Mouse (Mus musculus) neural tube, embryonic 13.5 days (tissue): ENCODE measurements at regions not wholly inside any gene's neighbourhood (a gene's known extent, or its start where the extent isn't known, plus 50 kb on each side); places are given as distances from the start of the nearest gene placed in this dataset.
"Not testable (repeated sequence)": the region's sequence is repeated elsewhere in the genome, so short reads cannot be mapped to it uniquely, and the experiment has no call there.

Source experiments
- ATAC-seq: fragments of 200-750 bp; cut with Nextera tagmentation; 2 replicates; pipeline ENCODE4 v1.8.0; 2017; ENCODE audit warnings: low read depth, mild to moderate bottlenecking, moderate TSS enrichment, moderate library complexity
- H3K27ac ChIP-seq: fragments of 300-500 bp; sonication (generic); replicated peaks from 2 replicates; pipeline ENCODE4 v1.5.1; 2015; ENCODE audit warnings: moderate library complexity, mild to moderate bottlenecking, inconsistent platforms
- H3K27me3 ChIP-seq: fragments of 300-500 bp; sonication (generic); 2 replicates; pipeline ENCODE4 v1.6.1; 2015; ENCODE audit warnings: mild to moderate bottlenecking, inconsistent platforms
- H3K36me3 ChIP-seq: fragments of 300-500 bp; sonication (generic); 2 replicates; pipeline ENCODE4 v1.6.1; 2015; ENCODE audit warnings: mild to moderate bottlenecking, inconsistent platforms
- H3K4me1 ChIP-seq: fragments of 300-500 bp; sonication (generic); replicated peaks from 2 replicates; pipeline ENCODE4 v1.6.1; 2015; ENCODE audit warnings: inconsistent platforms
- H3K4me2 ChIP-seq: fragments of 300-500 bp; sonication (generic); 2 replicates; pipeline ENCODE4 v1.6.1; 2015; ENCODE audit warnings: inconsistent platforms, mild to moderate bottlenecking, moderate library complexity
- H3K4me3 ChIP-seq: fragments of 300-500 bp; sonication (generic); 2 replicates; pipeline ENCODE4 v1.5.1; 2015; ENCODE audit warnings: mild to moderate bottlenecking, inconsistent platforms
- H3K9ac ChIP-seq: fragments of 300-500 bp; sonication (generic); 2 replicates; pipeline ENCODE4 v1.6.1; 2015; ENCODE audit warnings: moderate library complexity, mild to moderate bottlenecking, inconsistent platforms
- H3K9me3 ChIP-seq: fragments of 300-500 bp; sonication (generic); 2 replicates; pipeline ENCODE4 v1.6.1; 2016; ENCODE audit warnings: inconsistent platforms
- WGBS: fragments of 180-500 bp; shearing (Covaris S2); methylation state at CpG from one replicate; pipeline ENCODE4 v1.1.7; 2015; 5-methylcytosine and 5-hydroxymethylcytosine counted together

- Histone ChIP-seq H3K4me2 (no peak overlapping the region), H3K9ac (no peak overlapping the region), H3K36me3 (no peaks in the 10 kb centered on the region), H3K9me3 (no peaks in the 10 kb centered on the region), H3K4me3 (no peak overlapping the region), H3K27me3 (no peaks in the 10 kb centered on the region), H3K4me1 (peaks cover 27% of the 10 kb centered on the region), H3K27ac (no peak overlapping the region)
- ATAC-seq, result no peak
- 72% methylated on average over 7 of the region's 7 CpGs for WGBS
Observed at GRCm38 (mm10) chr17:83978858-83979470, 131.2 kb upstream of the Haao start.

GRCm38 (mm10) chr17:83977725-83978124, 130.0 kb upstream of the Haao start:
- WGBS, result 86% methylated on average over 11 of the region's 11 CpGs

GRCm38 (mm10) chr17:83975813-83976212, 128.1 kb upstream of the Haao start:
- 95% methylated on average over 7 of the region's 7 CpGs for WGBS
- no peaks in the 10 kb centered on the region for H3K27me3 ChIP-seq
- H3K9ac ChIP-seq, result no peak overlapping the region
- H3K4me2 ChIP-seq, result no peak overlapping the region
- H3K4me1 ChIP-seq, result peaks cover 16% of the 10 kb centered on the region
- H3K9me3 ChIP-seq, result no peaks in the 10 kb centered on the region
- H3K27ac ChIP-seq, result no peak overlapping the region
- ATAC-seq, result no peak
- H3K4me3 ChIP-seq, result no peak overlapping the region
- no peaks in the 10 kb centered on the region for H3K36me3 ChIP-seq

More at GRCm38 (mm10) chr17:83977725-83978124, 130.0 kb upstream of the Haao start:
- no peaks in the 10 kb centered on the region for H3K9me3 ChIP-seq
- no peaks in the 10 kb centered on the region for H3K27me3 ChIP-seq
- no peaks in the 10 kb centered on the region for H3K36me3 ChIP-seq
- no peak overlapping the region for H3K9ac ChIP-seq
- no peak overlapping the region for H3K27ac ChIP-seq
- peaks cover 15% of the 10 kb centered on the region for H3K4me1 ChIP-seq
- no peak overlapping the region for H3K4me3 ChIP-seq
- no peak overlapping the region for H3K4me2 ChIP-seq
- ATAC-seq, result no peak

GRCm38 (mm10) chr17:83973461-83974350, 125.9 kb upstream of the Haao start:
- 47% methylated on average over 18 of the region's 18 CpGs for WGBS
- H3K36me3 ChIP-seq, result no peaks in the 10 kb centered on the region
- no peak overlapping the region for H3K27ac ChIP-seq
- H3K4me2 ChIP-seq, result no peak overlapping the region
- no peak overlapping the region for H3K4me3 ChIP-seq
- no peak overlapping the region for H3K9ac ChIP-seq
- no peak for ATAC-seq
- H3K27me3 ChIP-seq, result no peaks in the 10 kb centered on the region
- H3K4me1 ChIP-seq, result peaks cover 22% of the 10 kb centered on the region
- no peaks in the 10 kb centered on the region for H3K9me3 ChIP-seq

DNA sequence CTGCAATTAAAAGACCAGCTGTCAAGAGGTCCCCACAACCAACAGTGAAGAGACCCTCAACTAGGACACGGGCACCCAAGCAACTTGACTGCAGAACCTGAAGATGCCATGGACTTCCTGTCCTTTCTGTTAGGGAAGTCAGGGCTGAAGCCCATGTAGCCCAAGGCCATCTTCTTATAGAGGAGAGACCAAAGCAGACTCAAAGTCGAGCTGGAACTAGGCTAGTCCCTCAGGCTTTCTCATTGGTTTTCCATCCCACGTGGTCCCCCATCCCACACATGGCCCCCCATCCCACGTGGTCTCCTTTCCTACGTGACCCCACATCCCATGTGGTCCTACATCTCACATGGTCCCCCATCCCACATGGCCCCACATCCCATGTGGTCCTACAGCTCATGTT, 125.1 kb upstream of the Haao start:
- Histone ChIP-seq H3K9me3 (no peaks in the 10 kb centered on the region), H3K9ac (no peak overlapping the region), H3K27me3 (no peaks in the 10 kb centered on the region), H3K4me3 (no peak overlapping the region), H3K36me3 (no peaks in the 10 kb centered on the region), H3K4me1 (peaks cover 21% of the 10 kb centered on the region), H3K27ac (no peak overlapping the region), H3K4me2 (no peak overlapping the region)
- WGBS, result 89% methylated on average over 5 of the region's 5 CpGs
- ATAC-seq, result no peak

DNA sequence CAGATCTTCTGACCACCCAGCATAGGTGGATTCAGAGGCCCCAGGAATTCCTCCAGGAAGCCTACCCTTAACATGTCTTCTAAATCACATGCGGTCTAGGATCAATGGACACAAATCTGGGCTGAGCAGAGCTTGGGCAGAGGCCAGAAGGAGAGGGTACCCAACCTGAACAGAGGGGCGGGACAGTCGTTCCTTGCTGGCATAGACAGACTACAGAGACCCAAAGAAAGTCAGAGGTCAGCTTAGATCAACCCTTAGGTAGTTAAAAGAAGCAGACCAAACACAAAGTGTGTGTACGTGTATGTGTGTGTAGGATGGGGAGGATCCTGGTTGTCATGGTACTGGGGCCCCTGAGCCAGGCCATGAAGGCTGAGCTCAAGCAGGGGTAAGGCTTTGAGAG, 124.7 kb upstream of the Haao start:
- no peaks in the 10 kb centered on the region for H3K27me3 ChIP-seq
- WGBS, result 81% methylated on average over 4 of the region's 4 CpGs
- no peak overlapping the region for H3K27ac ChIP-seq
- no peak for ATAC-seq
- H3K9ac ChIP-seq, result no peak overlapping the region
- H3K36me3 ChIP-seq, result no peaks in the 10 kb centered on the region
- peaks cover 21% of the 10 kb centered on the region for H3K4me1 ChIP-seq
- H3K4me3 ChIP-seq, result no peak overlapping the region
- H3K9me3 ChIP-seq, result no peaks in the 10 kb centered on the region
- H3K4me2 ChIP-seq, result no peak overlapping the region

DNA sequence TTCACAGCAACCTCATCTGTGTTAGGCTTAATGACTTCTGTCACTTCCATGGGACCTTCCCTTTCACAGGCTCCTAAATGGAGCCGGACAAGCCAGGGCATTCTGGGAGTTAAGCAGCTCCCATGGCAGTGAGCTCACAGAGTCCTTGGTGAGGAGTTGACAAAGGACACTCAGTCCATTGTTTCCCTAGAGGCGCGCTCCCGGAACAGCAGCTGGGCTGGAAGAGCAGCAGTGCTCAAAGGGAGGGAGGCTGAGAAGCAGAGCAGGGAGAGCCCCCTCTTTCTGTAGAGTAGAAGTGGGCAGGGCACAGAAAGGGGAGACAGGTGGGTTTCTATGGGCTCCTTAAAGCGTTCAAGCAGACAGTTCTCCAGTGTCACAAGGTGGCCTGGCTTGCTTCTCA, 124.3 kb upstream of the Haao start:
- Histone ChIP-seq H3K9me3 (no peaks in the 10 kb centered on the region), H3K27me3 (no peaks in the 10 kb centered on the region), H3K27ac (no peak overlapping the region), H3K4me3 (no peak overlapping the region), H3K36me3 (no peaks in the 10 kb centered on the region), H3K4me1 (peaks cover 21% of the 10 kb centered on the region), H3K9ac (no peak overlapping the region), H3K4me2 (no peak overlapping the region)
- ATAC-seq, result peak; percentile 70
- WGBS, result 21% methylated on average over 5 of the region's 5 CpGs

DNA sequence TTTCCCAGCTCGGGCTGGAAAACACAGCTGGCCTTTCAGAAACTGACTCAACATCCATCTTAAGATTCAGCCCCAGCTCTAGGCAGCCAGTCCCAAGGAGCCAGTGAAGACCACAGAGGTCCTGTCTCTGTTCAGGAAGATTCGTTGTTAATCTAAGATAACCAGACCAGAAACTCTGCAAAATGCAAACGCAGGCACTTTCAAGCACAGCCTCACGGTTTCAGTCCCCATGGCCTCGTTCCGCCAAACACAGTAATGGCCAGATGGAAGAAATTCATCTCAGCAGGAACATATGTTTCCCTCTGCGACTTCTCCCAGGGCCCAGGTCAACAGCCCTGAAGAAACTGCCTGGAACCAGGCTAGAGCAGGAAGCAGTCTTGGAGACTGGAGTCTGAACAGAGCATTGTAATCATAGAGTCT, 121.7 kb upstream of the Haao start:
- no peak overlapping the region for H3K4me3 ChIP-seq
- H3K27me3 ChIP-seq, result no peaks in the 10 kb centered on the region
- no peaks in the 10 kb centered on the region for H3K36me3 ChIP-seq
- no peak overlapping the region for H3K9ac ChIP-seq
- 0 out of 2 replicates have a peak, but pooled peaks cover 7% of the 10 kb centered on the region for H3K9me3 ChIP-seq
- peaks cover 27% of the 10 kb centered on the region for H3K4me1 ChIP-seq
- H3K4me2 ChIP-seq, result no peak overlapping the region
- ATAC-seq, result peak; percentile 49; the same call in 1 of the 2 replicates
- 47% methylated on average over 7 of the region's 7 CpGs for WGBS
- H3K27ac ChIP-seq, result peak overlapping the region; percentile 59

GRCm38 (mm10) chr17:83968124-83968523, 120.4 kb upstream of the Haao start:
- not testable (repeated sequence) for H3K9ac ChIP-seq, H3K36me3 ChIP-seq, H3K27me3 ChIP-seq, H3K27ac ChIP-seq, H3K4me2 ChIP-seq, H3K4me3 ChIP-seq, ATAC-seq, H3K9me3 ChIP-seq
- 84% methylated on average over 3 of the region's 3 CpGs for WGBS
- H3K4me1 ChIP-seq, result peaks cover 38% of the 10 kb centered on the region

DNA sequence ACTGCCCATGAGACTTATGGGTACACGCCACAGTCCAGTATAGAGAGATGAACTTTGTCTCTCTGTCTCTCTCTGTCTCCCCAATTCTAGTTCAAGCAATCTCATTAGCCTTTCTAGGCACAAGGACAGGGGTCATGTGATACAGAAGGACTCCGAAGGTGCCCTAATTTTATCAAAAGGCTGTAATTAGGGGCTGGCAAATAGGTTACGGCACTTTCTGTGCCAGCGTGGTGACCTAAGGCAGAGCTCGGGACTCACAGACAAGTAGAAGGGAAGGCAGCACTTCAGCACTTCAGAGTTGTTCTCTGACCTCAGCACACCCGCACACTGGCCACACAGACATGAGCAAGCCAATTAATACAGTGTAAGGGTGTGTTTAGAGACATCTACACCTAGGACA, 119.2 kb upstream of the Haao start:
- peaks cover 32% of the 10 kb centered on the region for H3K4me1 ChIP-seq
- H3K4me3 ChIP-seq, result no peak overlapping the region
- H3K27ac ChIP-seq, result no peak overlapping the region
- H3K9ac ChIP-seq, result no peak overlapping the region
- H3K27me3 ChIP-seq, result no peaks in the 10 kb centered on the region
- no peak for ATAC-seq
- H3K4me2 ChIP-seq, result no peak overlapping the region
- H3K36me3 ChIP-seq, result no peaks in the 10 kb centered on the region
- WGBS, result 84% methylated on average over 6 of the region's 6 CpGs
- H3K9me3 ChIP-seq, result 0 out of 2 replicates have a peak, but pooled peaks cover 7% of the 10 kb centered on the region

- WGBS, result 37% methylated on average over 13 of the region's 13 CpGs
- H3K27me3 ChIP-seq, result no peaks in the 10 kb centered on the region
- H3K4me1 ChIP-seq, result peaks cover 44% of the 10 kb centered on the region
- H3K27ac ChIP-seq, result no peak overlapping the region
- H3K4me2 ChIP-seq, result no peak overlapping the region
- H3K9ac ChIP-seq, result no peak overlapping the region
- ATAC-seq, result no peak
- 0 out of 2 replicates have a peak, but pooled peaks cover 7% of the 10 kb centered on the region for H3K9me3 ChIP-seq
- H3K4me3 ChIP-seq, result no peak overlapping the region
- no peaks in the 10 kb centered on the region for H3K36me3 ChIP-seq
Observed at GRCm38 (mm10) chr17:83964454-83965211, 116.9 kb upstream of the Haao start.

GRCm38 (mm10) chr17:83963561-83963960, 115.8 kb upstream of the Haao start:
- Histone ChIP-seq H3K4me3 (no peak overlapping the region), H3K4me1 (peaks cover 47% of the 10 kb centered on the region), H3K27me3 (no peaks in the 10 kb centered on the region), H3K27ac (no peak overlapping the region), H3K9me3 (0 out of 2 replicates have a peak, but pooled peaks cover 7% of the 10 kb centered on the region), H3K36me3 (no peaks in the 10 kb centered on the region), H3K4me2 (no peak overlapping the region), H3K9ac (no peak overlapping the region)
- WGBS, result 60% methylated on average over 7 of the region's 8 CpGs
- no peak for ATAC-seq
